Mouse (Mus musculus) myocyte (in vitro differentiated cells): Measurements from ENCODE around the gene Cebpe. TPM values are rescaled to one million over a fixed set of nuclear protein-coding genes. Genes with fewer than 3 reads are reported as not detected.
A peak's percentile ranks its signal among the peaks of the same experiment; 100 is the strongest.

Experiments used
- H3K27me3 ChIP-seq: one replicate; pipeline ENCODE4 v1.6.1; 2011; ENCODE audit not compliant: control insufficient read depth, insufficient read depth, insufficient read length
- H3K36me3 ChIP-seq: one replicate; pipeline ENCODE4 v1.6.1; 2011; ENCODE audit not compliant: control insufficient read depth, insufficient read depth
- H3K4me2 ChIP-seq: one replicate; pipeline ENCODE4 v1.6.1; 2011; ENCODE audit warnings: low read depth, control low read depth
- H3K4me3 ChIP-seq: one replicate; pipeline ENCODE4 v1.5.1; 2011; ENCODE audit warnings: mild to moderate bottlenecking, control low read depth, moderate library complexity
- H3K79me2 ChIP-seq: one replicate; pipeline ENCODE4 v1.6.1; 2011; ENCODE audit not compliant: control insufficient read depth, insufficient read depth
- H3ac ChIP-seq: one replicate; pipeline ENCODE4 v1.6.1; 2011; ENCODE audit not compliant: control insufficient read depth, insufficient read length
- CEBPB ChIP-seq: IDR thresholded peaks from 2 replicates; pipeline ENCODE4 v1.6.1; 2011; ENCODE audit warnings: mild to moderate bottlenecking, moderate library complexity; ENCODE audit not compliant: poor library complexity, insufficient read depth, severe bottlenecking
- E2F4 ChIP-seq: IDR thresholded peaks from one replicate; pipeline ENCODE4 v1.6.1; 2011; ENCODE audit warnings: mild to moderate bottlenecking, control low read depth, moderate library complexity; ENCODE audit not compliant: insufficient read depth
- MAX ChIP-seq: IDR thresholded peaks from one replicate; pipeline ENCODE4 v1.6.1; 2011; ENCODE audit warnings: low read depth, mild to moderate bottlenecking, control low read depth
- MYOD1 ChIP-seq, 3 experiments: IDR thresholded peaks; one replicate each; pipeline ENCODE4 v1.6.1; 2011; ENCODE audit warnings: control low read depth in 2 of 3, low read depth in 2 of 3, mild to moderate bottlenecking in 2 of 3, moderate library complexity in 1 of 3; ENCODE audit not compliant: insufficient read length in 2 of 3, control insufficient read depth in 1 of 3
- MYOG ChIP-seq, 3 experiments: IDR thresholded peaks; one replicate each; pipeline ENCODE4 v1.6.1; 2011; ENCODE audit warnings: control low read depth in 2 of 3, low read depth in 2 of 3, mild to moderate bottlenecking in 2 of 3; ENCODE audit not compliant: insufficient read length in 2 of 3, control insufficient read depth in 1 of 3, insufficient read depth in 1 of 3
- POLR2A ChIP-seq: IDR thresholded peaks from one replicate; pipeline ENCODE4 v1.6.1; 2011; ENCODE audit warnings: low read depth, mild to moderate bottlenecking, control low read depth, moderate library complexity; ENCODE audit not compliant: insufficient read length
- POLR2AphosphoS2 ChIP-seq: IDR thresholded peaks from one replicate; pipeline ENCODE4 v1.6.1; 2011; ENCODE audit warnings: low read depth, control low read depth; ENCODE audit not compliant: insufficient read length
- REST ChIP-seq: IDR thresholded peaks from one replicate; pipeline ENCODE4 v1.6.1; 2011; ENCODE audit warnings: mild to moderate bottlenecking, control low read depth, moderate library complexity; ENCODE audit not compliant: insufficient read depth, insufficient read length
- SRF ChIP-seq: IDR thresholded peaks from one replicate; pipeline ENCODE4 v1.6.1; 2011; ENCODE audit warnings: low read depth; ENCODE audit not compliant: control insufficient read depth, insufficient read length
- TCF12 ChIP-seq: IDR thresholded peaks from one replicate; pipeline ENCODE4 v1.6.1; 2011; ENCODE audit warnings: mild to moderate bottlenecking, control low read depth; ENCODE audit not compliant: poor library complexity, insufficient read depth, severe bottlenecking
- TCF3 ChIP-seq: IDR thresholded peaks from one replicate; pipeline ENCODE4 v1.6.1; 2011; ENCODE audit warnings: low read depth, control low read depth; ENCODE audit not compliant: insufficient read length
- USF1 ChIP-seq: IDR thresholded peaks from one replicate; pipeline ENCODE4 v1.6.1; 2011; ENCODE audit warnings: low read depth, mild to moderate bottlenecking, control low read depth, moderate library complexity
- polyA plus RNA-seq: library from polyadenylated mRNA; unstranded; fragments of >200 nt; fragmentation: generic; extraction: Trizol; gene quantifications from one replicate; pipeline ENCODE4 v1.2.1, GENCODE M21; 2012; ENCODE audit warnings: missing spikeins

Gene Cebpe
- polyA plus RNA-seq, 1 experiment = not detected

DNA sequence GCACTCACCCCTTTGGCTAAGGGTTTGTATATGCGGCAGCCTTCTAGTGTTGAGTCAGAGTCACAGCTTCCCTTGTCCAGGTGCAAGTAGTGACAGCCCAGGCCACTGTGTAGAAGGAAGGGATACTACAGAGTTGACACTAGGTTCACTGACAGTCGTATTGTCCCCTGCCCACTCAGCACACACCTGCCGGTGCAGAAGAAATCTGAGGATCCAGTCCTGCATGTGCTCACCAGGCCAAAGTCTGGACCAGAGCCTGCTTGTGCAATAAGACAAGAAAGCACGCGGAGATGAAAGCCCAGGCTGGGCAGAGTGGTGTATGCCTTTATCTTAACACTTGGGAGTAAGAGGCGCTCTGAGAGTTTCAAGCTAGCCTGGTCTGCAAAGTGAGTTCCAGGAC is 16.9 kb downstream of the Cebpe start:
- Histone ChIP-seq H3K36me3 (peaks cover 7% of the 10 kb centered on the region), H3K79me2 (no peaks in the 10 kb centered on the region)

DNA sequence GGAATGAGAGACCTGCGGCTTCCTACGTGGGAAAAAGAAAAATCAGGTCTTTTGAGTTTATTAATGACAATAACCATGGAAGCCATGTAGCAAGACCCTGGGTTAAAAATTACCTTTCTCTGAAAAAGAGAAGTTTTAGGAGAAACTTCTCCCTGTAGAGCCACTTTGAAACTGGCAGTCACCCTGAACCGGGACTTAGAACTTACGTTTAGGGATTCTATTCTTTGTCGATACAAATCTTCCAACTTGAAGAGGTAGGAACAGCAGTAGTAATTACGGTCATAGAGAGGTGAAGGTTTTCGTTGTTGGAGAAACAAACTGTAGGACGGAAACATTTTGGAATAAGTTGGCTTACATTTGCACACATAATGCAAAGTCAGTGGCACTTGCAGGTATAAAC is 24.7 kb downstream of the Cebpe start:
- H3K4me3 ChIP-seq = peak overlapping the region; percentile 95
- H3ac ChIP-seq = peak overlapping the region; percentile 99
- H3K4me2 ChIP-seq = peak overlapping the region; percentile 69
- H3K79me2 ChIP-seq = peaks cover 67% of the 10 kb centered on the region
- TF ChIP-seq REST = no peak
- no peak for TF ChIP-seq POLR2AphosphoS2
- TF ChIP-seq POLR2A = no peak
- TF ChIP-seq MYOG (IDR thresholded peaks at IDR 0.05; ENCODE audit: control insufficient read depth in 1 of 3, insufficient read depth in 1 of 3, insufficient read length in 2 of 3, low read depth in 2 of 3) = no peak
- TF ChIP-seq USF1 = no peak
- H3K27me3 ChIP-seq = no peaks in the 10 kb centered on the region
- H3K36me3 ChIP-seq = peaks cover 14% of the 10 kb centered on the region

More for the DNA sequence above, 16.9 kb downstream of the Cebpe start:
- Histone ChIP-seq H3K4me2 (no peak overlapping the region), H3ac (no peak overlapping the region), H3K4me3 (no peak overlapping the region), H3K27me3 (no peaks in the 10 kb centered on the region)
- TF ChIP-seq MAX = no peak
- TF ChIP-seq TCF12 = no peak
- no peak for TF ChIP-seq SRF
- no peak for TF ChIP-seq MYOG (IDR thresholded peaks at IDR 0.05; ENCODE audit: control insufficient read depth in 1 of 3, insufficient read depth in 1 of 3, insufficient read length in 2 of 3, low read depth in 2 of 3)
- no peak for TF ChIP-seq MYOD1 (IDR thresholded peaks at IDR 0.05; ENCODE audit: control insufficient read depth in 1 of 3, insufficient read length in 2 of 3, low read depth in 2 of 3)
- no peak for TF ChIP-seq REST
- no peak for TF ChIP-seq CEBPB
- TF ChIP-seq POLR2A = no peak

DNA sequence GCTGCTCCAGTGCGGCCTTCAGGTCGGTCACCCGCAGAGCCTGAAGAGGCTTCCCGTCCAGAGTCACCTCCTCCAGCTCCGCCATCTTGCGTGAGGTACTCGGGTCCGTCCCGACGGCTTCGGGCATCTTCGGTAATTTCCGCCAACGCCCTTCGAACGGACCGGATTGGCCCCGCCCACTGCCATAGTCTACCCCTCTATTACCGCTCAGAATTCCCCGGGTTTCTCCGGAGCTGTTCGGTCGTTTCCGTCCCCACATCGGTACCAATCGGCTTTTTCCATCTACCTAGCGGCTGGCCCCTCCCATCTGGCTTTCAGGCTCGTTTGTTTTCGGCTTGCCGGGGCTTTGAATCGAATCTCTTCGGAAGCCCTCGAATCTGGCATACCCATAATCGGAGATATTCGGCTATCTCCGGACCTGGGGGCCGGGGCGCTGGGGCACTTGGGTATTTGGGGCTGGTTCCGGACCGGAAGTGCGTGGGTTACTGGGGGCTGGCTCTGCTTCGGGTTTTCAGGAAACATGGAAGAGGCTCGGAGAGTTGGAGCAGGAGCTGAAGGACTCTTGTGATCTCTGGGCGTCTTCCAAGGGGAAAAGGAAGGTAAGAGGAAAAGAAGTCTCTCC is 25.3 kb downstream of the Cebpe start, which contains the start of gene Acin1:
Gene Acin1 (minus strand): TSS at position 410 of the 622 bp plus-strand sequence.
- H3ac ChIP-seq = peak within 1 kb of the TSS; percentile 99
- peaks cover 73% of the 10 kb centered on the region for H3K79me2 ChIP-seq
- peaks cover 14% of the 10 kb centered on the region for H3K36me3 ChIP-seq
- peak within 1 kb of the TSS; percentile 95 for H3K4me3 ChIP-seq
- H3K27me3 ChIP-seq = no peaks in the 10 kb centered on the region
- no peak for TF ChIP-seq SRF
- TF ChIP-seq MYOG (IDR thresholded peaks at IDR 0.05; ENCODE audit: control insufficient read depth in 1 of 3, insufficient read depth in 1 of 3, insufficient read length in 2 of 3, low read depth in 2 of 3) = no peak
- TF ChIP-seq USF1 = no peak
- peak; percentile 77 for TF ChIP-seq POLR2A
- no peak for TF ChIP-seq MAX
- no peak for TF ChIP-seq CEBPB
- TF ChIP-seq REST = no peak
- peak; percentile 85 for TF ChIP-seq POLR2AphosphoS2
- peak within 1 kb of the TSS; percentile 76 for H3K4me2 ChIP-seq

DNA sequence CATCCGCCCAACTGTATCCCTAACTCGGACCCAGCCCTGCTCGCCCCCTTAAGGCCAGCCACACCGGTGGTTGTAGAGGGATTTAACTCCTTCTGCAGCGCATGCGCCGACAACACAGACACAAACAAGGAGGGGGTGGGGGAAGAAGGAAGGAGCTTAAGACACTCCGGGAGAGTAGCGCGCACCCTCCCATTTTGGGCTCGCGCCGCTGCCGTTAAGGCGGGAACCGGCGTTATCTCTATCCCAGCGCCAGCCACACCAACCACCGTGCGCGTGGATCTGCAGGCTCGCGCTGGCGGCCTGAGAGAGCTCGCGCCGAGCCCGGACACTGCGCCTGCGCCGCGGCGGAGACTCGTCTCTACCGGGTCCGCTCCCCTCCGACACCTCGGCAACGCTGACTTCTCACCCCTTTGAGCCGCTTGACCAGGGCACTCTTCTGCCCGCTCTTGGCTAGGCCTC is 25.9 kb downstream of the Cebpe start, which contains the start of gene 1700123O20Rik:
Gene 1700123O20Rik (plus strand): TSS at position 154 of the 459 bp plus-strand sequence.
- Histone ChIP-seq H3K4me2 (peak within 1 kb of the TSS; percentile 76), H3K36me3 (peaks cover 14% of the 10 kb centered on the region), H3K27me3 (no peaks in the 10 kb centered on the region), H3ac (peak within 1 kb of the TSS; percentile 99), H3K4me3 (peak within 1 kb of the TSS; percentile 95), H3K79me2 (peaks cover 75% of the 10 kb centered on the region)
- TF ChIP-seq MYOG (IDR thresholded peaks at IDR 0.05; ENCODE audit: control insufficient read depth in 1 of 3, insufficient read depth in 1 of 3, insufficient read length in 2 of 3, low read depth in 2 of 3) (peak in 1 of 3 experiments; percentile 23), POLR2A (no peak)

DNA sequence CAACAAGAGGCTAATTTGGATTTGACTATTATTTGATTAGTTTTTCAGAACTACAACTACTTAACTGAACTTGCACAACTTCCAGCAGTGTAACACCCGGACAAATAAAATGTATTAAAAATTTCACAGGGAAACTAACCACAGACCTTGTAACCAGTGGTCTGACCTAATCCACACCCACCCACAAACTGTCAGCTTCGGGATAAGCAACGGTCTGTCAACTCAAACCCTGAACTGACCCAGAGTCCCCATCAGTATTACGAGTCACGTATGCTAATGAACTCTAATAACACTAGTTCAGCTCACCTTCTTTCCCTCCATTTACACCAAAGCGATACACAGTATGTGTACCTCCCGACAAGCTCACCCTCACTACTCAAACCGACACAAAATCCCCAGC is 26.5 kb downstream of the Cebpe start:
- Histone ChIP-seq H3K79me2 (peaks cover 80% of the 10 kb centered on the region), H3K27me3 (no peaks in the 10 kb centered on the region), H3K36me3 (peaks cover 14% of the 10 kb centered on the region), H3K4me2 (peak overlapping the region; percentile 76), H3K4me3 (peak overlapping the region; percentile 95), H3ac (peak overlapping the region; percentile 99)
- TF ChIP-seq SRF (no peak), CEBPB (no peak), MAX (no peak), E2F4 (no peak), TCF12 (no peak), USF1 (no peak), POLR2AphosphoS2 (no peak), REST (no peak), TCF3 (no peak), POLR2A (no peak), MYOD1 (IDR thresholded peaks at IDR 0.05; ENCODE audit: control insufficient read depth in 1 of 3, insufficient read length in 2 of 3, low read depth in 2 of 3) (no peak), MYOG (IDR thresholded peaks at IDR 0.05; ENCODE audit: control insufficient read depth in 1 of 3, insufficient read depth in 1 of 3, insufficient read length in 2 of 3, low read depth in 2 of 3) (no peak)
